Mouse (Mus musculus) urinary bladder, postnatal 36 days (tissue): ENCODE measurements around the gene Lce1l.
"Not testable (repeated sequence)": the region's sequence is repeated elsewhere in the genome, so short reads cannot be mapped to it uniquely, and the experiment has no call there.

Experiments used
- DNase-seq, 2 experiments: peaks; one replicate each; pipeline ENCODE4 v3.0.0; 2022; ENCODE audit warnings: low spot score in 2 of 2, mixed read lengths in 1 of 2

The Lce1l gene

GRCm38 (mm10) chr3:92851186-92851585 is at the start of gene Lce1l:
Gene Lce1l, minus strand, starts transcription at chr3:92851286.
- DNase-seq = no peak

DNA sequence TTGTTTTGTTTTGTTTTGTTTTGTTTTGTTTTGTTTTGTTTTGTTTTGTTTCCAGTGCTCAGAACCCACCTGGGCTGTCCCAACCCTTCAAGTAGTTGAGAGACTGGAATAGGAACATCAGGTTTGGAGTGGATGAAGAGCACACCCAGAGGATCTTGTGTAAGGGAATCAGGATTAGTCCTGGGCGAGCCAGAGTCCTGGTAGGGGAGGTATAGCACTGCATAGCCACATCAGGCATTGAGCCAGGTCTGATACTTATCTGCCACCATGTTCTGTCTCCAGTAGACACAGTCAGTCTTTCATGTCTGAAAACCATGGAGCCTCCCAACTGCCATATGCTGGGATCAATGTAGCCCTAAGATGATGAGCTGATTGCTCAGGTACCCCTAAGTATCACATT is 43.4 kb upstream of the Lce1l start:
- DNase-seq = no peak

DNA sequence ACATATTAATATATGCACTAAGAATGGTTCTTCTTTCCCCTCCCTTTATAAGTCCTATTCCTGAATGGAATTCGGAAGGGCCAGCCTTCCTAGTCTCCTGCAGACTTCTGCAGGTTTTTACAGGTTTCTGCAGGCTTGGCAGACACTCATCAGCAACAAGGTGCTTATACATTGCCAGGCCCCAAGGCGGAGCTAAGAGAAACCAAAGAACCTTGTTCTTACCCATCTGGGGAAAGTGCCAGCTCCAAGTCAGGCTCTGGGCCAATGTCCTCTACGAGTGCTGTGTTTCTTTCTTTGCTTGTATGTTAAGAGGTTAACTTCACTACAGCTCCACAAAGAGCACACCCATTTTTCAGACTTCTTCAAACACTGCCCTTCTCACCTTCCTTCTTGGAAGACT is 43.0 kb upstream of the Lce1l start:
- peak; percentile 12 to 13 for DNase-seq

GRCm38 (mm10) chr3:92874180-92874579 is 23.1 kb upstream of the Lce1l start:
- no peak for DNase-seq

DNA sequence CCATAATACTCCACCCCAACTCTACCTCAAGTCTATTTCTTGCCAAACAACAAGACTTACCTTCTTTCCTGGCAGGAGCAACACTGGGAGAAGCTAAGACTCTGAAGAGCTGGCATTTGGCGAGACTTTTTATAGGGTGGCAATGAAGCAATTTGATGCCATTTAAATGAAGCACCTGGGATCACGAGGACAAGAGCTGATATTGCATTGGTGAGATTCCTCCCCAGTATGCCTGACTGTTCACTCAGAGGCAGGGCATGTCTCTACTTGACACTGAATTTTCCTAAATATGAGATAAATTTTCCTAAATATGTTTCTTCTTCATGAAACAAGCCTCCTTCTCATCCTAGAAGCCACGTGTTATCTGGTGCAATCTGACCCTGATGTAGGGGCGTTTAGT is 19.0 kb upstream of the Lce1l start, which contains the start of gene 2310050C09Rik:
Gene 2310050C09Rik, minus strand, starts transcription at position 101 of the 400 bp plus-strand sequence.
- no peak for DNase-seq

DNA sequence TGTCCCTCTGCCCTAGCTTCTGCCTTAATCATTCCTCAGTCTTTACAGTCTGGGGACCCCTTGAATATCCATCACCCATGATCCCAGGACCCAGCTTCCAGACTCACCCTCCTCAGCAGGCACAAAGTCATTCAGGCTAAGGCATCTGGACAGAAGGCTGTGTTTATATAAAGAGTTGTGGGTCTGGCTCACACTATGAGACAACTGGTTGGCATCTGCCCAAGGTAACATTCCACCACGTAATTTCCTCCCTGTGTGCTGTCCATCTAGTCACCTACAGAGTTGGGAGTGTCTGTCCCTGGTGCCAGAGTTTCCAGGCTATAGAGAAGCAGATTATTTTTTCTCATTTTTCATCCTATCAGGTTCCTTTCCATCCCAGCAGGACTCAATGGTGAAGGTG is 24.0 kb downstream of the Lce1l start, which contains the start of gene Kprp:
Gene Kprp, minus strand, starts transcription at position 140 of the 400 bp plus-strand sequence.
- DNase-seq = no peak

DNA sequence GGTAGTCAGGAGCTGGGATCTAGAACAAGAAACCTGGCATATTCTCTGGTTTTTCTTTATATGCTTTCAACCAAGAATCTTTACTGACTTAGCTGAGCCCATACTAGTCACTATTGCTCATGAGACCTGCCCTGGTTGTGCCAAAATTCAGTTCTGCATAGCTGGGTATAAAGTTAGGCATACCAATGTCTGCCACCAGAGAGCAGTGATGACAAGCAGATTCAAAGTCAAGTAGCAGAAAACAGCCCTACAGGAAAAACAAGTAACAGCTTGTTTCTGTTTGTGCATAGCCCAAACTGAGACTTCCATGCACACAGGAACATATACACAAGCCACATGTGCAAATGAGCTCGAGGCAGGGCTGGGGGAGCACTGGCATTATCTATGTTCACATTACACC is 25.3 kb downstream of the Lce1l start:
- DNase-seq = no peak

DNA sequence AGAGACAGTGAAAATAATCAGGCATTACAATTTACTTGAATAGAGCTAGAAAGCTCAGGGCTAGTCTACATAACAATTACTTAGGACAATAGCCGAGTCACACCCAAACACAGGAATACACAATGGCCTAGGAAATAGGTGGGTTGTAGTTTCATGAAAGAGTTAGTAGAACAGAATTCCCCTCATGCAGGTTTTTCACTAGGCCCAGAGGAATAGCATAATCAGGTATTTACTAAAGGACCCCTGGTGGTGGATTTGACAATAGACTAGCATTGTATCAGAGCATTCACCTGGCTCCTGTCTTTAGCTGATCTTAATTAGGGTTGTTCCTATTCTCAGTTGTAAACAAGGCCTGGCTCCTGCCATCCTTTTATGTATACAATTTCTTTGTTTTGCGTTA is 35.0 kb downstream of the Lce1l start:
- DNase-seq = not testable (repeated sequence)

- DNase-seq = no peak
Observed at GRCm38 (mm10) chr3:92815581-92815980, 35.5 kb downstream of the Lce1l start.

DNA sequence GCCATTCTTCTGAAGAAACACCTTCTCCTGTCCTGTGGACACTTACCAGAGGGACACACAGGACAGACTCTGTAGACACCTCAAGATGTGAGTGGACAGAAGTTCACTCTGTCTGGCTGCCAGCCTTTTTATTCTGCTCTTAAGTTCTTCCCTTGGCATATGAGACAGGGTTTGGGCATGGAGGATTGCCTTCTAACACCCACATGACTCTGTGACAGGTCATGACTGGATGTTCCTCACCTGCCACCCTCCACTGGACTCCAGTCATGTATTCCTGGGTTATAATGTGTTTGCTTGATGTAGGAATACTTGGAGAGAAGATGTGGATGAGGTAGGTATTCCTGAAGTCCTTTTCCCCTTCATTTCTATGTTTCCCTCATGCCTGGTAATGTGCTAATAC is 43.3 kb downstream of the Lce1l start, which contains the start of gene Lce1k:
Gene Lce1k, minus strand, starts transcription at position 101 of the 400 bp plus-strand sequence.
- no peak for DNase-seq
